Mouse (Mus musculus): ENCODE data around the gene Rnf114. TPM values are rescaled to one million over a fixed set of nuclear protein-coding genes. Genes with fewer than 3 reads are reported as not detected.

Rnf114 gene
- total and polyA plus RNA-seq, 2 experiments from 2014 or later: 63.6 to 102 TPM

DNA sequence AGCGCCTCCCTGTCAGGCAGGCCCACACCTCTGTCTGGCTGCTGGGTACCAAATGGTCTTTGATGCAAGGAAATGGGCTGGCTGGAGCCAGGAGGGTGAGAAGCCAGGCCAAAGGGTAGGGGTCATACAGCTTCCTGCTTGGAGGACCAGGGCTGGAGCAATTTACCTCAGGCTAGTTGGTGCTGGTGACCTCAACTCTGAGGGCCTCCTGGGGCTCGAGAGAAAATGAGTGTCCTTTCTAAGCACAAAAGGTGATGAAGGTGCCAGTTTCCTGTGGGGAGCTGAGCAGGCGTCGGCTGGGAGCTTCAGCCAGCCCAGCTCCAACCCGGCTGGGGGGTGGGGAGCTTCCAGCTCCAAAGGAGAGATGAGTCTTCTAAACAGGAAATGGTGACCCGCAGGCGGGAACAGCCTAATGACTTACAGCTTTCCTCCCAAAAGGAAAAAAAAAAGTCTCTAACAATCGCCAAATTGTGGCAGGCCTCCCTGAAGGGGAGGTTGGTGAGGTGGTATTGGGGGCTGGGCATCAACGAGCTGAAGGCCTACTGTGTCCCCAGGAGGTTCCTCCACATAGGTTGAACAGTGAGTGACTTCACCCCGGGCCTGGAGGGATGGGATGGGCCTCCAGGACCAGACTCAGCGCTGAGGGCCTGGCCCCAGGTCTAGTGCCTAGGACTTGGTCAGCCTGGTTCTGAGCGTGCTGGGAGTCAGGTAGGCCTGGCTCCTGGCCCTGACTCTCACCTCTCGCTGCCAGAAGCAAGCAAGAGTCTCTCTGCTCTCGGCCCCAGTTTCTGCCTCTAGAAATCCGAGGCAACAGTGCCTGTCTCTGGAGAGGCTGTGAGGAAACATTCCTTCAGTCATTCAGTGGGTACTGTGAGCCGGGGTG is 50.9 kb downstream of the Rnf114 start:
- H3K9me3 ChIP-seq (replicated peaks; ENCODE audit: control insufficient read depth, low read length): no peaks in the 10 kb centered on the region
- peak; percentile 22; the same call in 1 of the 2 replicates for ATAC-seq (ENCODE audit: insufficient read depth, low read depth)
- no peak overlapping the region for H3K4me2 ChIP-seq (ENCODE audit: low read depth, low read length)
- peak overlapping the region; percentile 86 for H3K27ac ChIP-seq (ENCODE audit: low read depth)
- no peak for TF ChIP-seq EP300 (IDR thresholded peaks at IDR 0.05; ENCODE audit: low read depth)
- TF ChIP-seq CTCF (IDR thresholded peaks at IDR 0.05; ENCODE audit: low read depth): no peak
- DNase-seq (ENCODE audit: low spot score): peak; percentile 45
- H3K27me3 ChIP-seq (ENCODE audit: control insufficient read depth, insufficient read depth, low read length): peaks cover 6% of the 10 kb centered on the region; the same call in 1 of the 2 replicates
- H3K36me3 ChIP-seq (replicated peaks; ENCODE audit: control insufficient read depth, insufficient read depth, low read length): 0 out of 2 replicates have a peak, but pooled peaks cover 4% of the 10 kb centered on the region
- H3K9ac ChIP-seq (replicated peaks; ENCODE audit: low read depth, low read length): 0 out of 2 replicates have a peak overlapping the region, but pooled peaks have one; percentile 17
- H3K4me1 ChIP-seq (ENCODE audit: control insufficient read depth, insufficient read depth): peaks cover 11% of the 10 kb centered on the region
- 27% methylated on average over 16 of the region's 16 CpGs for WGBS
- H3K4me3 ChIP-seq (ENCODE audit: low read depth, low read length): no peak overlapping the region

DNA sequence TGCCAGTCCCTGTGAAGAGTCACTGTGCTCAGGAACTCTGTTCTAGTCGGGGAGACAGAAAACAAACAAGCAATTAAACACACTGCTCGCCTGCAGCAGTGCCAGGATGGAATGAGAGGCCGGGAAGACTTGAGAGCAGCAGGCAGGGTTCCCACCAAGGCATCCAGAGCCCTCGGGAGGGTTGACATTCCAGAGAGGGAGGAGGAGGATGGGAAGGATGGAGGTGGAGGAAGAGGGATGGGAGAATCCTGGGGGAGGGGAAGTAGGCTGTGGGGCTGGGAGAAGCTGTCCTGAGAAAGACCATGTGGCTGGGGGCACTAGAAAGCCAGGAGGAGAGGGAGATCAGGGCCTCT is 51.5 kb downstream of the Rnf114 start:
- WGBS: 12% methylated on average over 4 of the region's 4 CpGs

DNA sequence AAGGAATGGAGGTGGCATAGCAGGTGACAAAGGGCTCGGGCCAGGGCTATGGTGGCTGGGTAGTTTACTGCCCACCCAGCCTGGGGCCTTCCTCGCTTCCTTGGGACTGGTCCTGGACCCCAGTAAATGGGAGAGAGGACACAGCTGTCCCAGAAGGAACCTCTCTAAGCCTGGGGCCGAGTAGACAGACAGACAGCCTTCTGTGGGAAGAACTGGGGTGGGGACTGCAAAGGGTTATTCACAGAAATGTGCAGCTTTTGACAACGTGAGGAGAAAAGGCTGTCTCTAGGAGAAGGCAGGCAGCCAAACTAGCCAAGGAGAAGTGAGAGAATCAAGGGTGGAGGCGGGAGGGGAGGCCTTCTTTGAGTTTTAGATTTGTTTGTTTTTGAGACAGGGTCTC is 52.0 kb downstream of the Rnf114 start:
- 0 out of 2 replicates have a peak, but pooled peaks cover 4% of the 10 kb centered on the region for H3K36me3 ChIP-seq (replicated peaks; ENCODE audit: control insufficient read depth, insufficient read depth, low read length)
- peaks cover 11% of the 10 kb centered on the region for H3K4me1 ChIP-seq (ENCODE audit: control insufficient read depth, insufficient read depth)
- no peaks in the 10 kb centered on the region for H3K9me3 ChIP-seq (replicated peaks; ENCODE audit: control insufficient read depth, low read length)
- no peak overlapping the region for H3K4me2 ChIP-seq (ENCODE audit: low read depth, low read length)
- H3K4me3 ChIP-seq (ENCODE audit: low read depth, low read length): no peak overlapping the region
- H3K9ac ChIP-seq (replicated peaks; ENCODE audit: low read depth, low read length): no peak overlapping the region
- no peak for ATAC-seq (ENCODE audit: insufficient read depth, low read depth)
- peak overlapping the region; percentile 86 for H3K27ac ChIP-seq (ENCODE audit: low read depth)
- no peak for DNase-seq (ENCODE audit: low spot score)
- no peak for TF ChIP-seq CTCF (IDR thresholded peaks at IDR 0.05; ENCODE audit: low read depth)
- no peak for TF ChIP-seq EP300 (IDR thresholded peaks at IDR 0.05; ENCODE audit: low read depth)
- WGBS: 63% methylated on average over 5 of the region's 5 CpGs
- H3K27me3 ChIP-seq (ENCODE audit: control insufficient read depth, insufficient read depth, low read length): no peaks in the 10 kb centered on the region

More for the DNA sequence above, 51.5 kb downstream of the Rnf114 start:
- Histone ChIP-seq H3K4me2 (ENCODE audit: low read depth, low read length) (no peak overlapping the region), H3K4me1 (ENCODE audit: control insufficient read depth, insufficient read depth) (peaks cover 11% of the 10 kb centered on the region), H3K27ac (ENCODE audit: low read depth) (peak overlapping the region; percentile 86), H3K4me3 (ENCODE audit: low read depth, low read length) (no peak overlapping the region), H3K27me3 (ENCODE audit: control insufficient read depth, insufficient read depth, low read length) (no peaks in the 10 kb centered on the region), H3K9ac (replicated peaks; ENCODE audit: low read depth, low read length) (no peak overlapping the region), H3K36me3 (replicated peaks; ENCODE audit: control insufficient read depth, insufficient read depth, low read length) (0 out of 2 replicates have a peak, but pooled peaks cover 4% of the 10 kb centered on the region), H3K9me3 (replicated peaks; ENCODE audit: control insufficient read depth, low read length) (no peaks in the 10 kb centered on the region)
- peak; percentile 13; the same call in 1 of the 2 replicates for ATAC-seq (ENCODE audit: insufficient read depth, low read depth)
- DNase-seq (ENCODE audit: low spot score): no peak
- no peak for TF ChIP-seq CTCF (IDR thresholded peaks at IDR 0.05; ENCODE audit: low read depth)
- TF ChIP-seq EP300 (IDR thresholded peaks at IDR 0.05; ENCODE audit: low read depth): no peak

DNA sequence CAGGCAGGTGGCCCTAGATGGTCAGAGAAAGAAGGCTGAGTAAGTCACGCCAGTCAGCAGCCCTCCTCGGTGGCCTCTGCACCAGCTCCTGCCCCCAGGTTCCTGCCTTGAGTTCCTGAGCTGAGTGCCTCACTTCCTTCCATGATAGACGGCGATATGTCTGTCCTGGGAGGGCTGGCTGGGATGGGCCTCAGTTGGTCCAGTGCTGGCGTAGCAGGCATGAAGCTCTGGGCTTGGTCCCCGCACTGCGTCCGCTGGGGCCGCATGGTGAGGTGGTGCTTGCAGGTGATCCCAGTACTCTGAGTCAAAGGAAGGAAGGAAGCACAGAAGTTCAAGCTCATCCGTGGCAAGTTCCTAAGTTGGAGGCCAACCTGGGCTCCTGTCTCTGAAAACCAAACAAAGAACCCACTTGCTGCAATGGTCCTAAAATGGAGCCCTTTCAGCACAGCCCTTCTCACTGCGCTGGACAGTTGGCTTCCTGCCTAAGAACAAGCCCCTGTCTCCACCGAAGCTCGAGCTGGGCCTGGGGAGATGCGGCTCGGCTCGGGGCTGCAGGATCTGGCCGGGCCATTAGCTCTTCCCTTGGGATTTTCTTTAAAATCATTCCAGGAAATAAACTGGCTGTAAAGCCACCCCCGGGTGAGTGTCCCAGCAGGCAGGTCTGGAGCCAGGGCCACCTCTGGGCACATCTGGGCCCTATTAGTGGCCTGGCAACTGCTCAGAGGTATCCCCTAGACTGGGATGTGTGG is 54.2 kb downstream of the Rnf114 start:
- Histone ChIP-seq H3K9ac (replicated peaks; ENCODE audit: low read depth, low read length) (no peak overlapping the region), H3K36me3 (replicated peaks; ENCODE audit: control insufficient read depth, insufficient read depth, low read length) (0 out of 2 replicates have a peak, but pooled peaks cover 4% of the 10 kb centered on the region), H3K9me3 (replicated peaks; ENCODE audit: control insufficient read depth, low read length) (no peaks in the 10 kb centered on the region), H3K4me1 (ENCODE audit: control insufficient read depth, insufficient read depth) (peaks cover 11% of the 10 kb centered on the region), H3K27ac (ENCODE audit: low read depth) (peak overlapping the region; percentile 31), H3K4me2 (ENCODE audit: low read depth, low read length) (no peak overlapping the region), H3K27me3 (ENCODE audit: control insufficient read depth, insufficient read depth, low read length) (no peaks in the 10 kb centered on the region), H3K4me3 (ENCODE audit: low read depth, low read length) (no peak overlapping the region)
- WGBS: 71% methylated on average over 18 of the region's 18 CpGs
- TF ChIP-seq EP300 (IDR thresholded peaks at IDR 0.05; ENCODE audit: low read depth): no peak
- ATAC-seq (ENCODE audit: insufficient read depth, low read depth) (no peak), DNase-seq (ENCODE audit: low spot score) (no peak)

DNA sequence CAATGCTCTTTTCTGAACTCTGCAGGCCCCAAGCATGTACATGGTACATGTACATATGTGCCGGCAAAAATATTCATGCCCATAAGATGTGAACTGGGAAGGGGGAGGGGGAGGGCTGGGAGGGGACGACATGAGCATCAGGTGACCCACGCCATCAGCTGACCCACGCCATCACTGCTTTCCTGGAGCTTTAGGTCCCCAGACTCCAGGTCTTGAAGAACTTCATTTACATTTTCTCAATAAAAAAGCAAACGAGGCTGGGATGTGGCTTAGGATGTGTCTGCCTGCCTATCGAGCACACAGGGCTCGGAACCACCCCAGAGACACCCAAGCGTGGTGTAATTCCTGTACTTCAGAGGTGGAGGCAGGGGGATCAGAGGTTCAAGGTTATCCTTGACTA is 55.0 kb downstream of the Rnf114 start:
- Histone ChIP-seq H3K4me1 (ENCODE audit: control insufficient read depth, insufficient read depth) (peaks cover 14% of the 10 kb centered on the region), H3K9ac (replicated peaks; ENCODE audit: low read depth, low read length) (no peak overlapping the region), H3K9me3 (replicated peaks; ENCODE audit: control insufficient read depth, low read length) (no peaks in the 10 kb centered on the region), H3K4me3 (ENCODE audit: low read depth, low read length) (no peak overlapping the region), H3K36me3 (replicated peaks; ENCODE audit: control insufficient read depth, insufficient read depth, low read length) (no peaks in the 10 kb centered on the region), H3K27ac (ENCODE audit: low read depth) (no peak overlapping the region), H3K27me3 (ENCODE audit: control insufficient read depth, insufficient read depth, low read length) (no peaks in the 10 kb centered on the region), H3K4me2 (ENCODE audit: low read depth, low read length) (no peak overlapping the region)
- no peak for TF ChIP-seq CTCF (IDR thresholded peaks at IDR 0.05; ENCODE audit: low read depth)
- TF ChIP-seq EP300 (IDR thresholded peaks at IDR 0.05; ENCODE audit: low read depth): no peak
- WGBS: 91% methylated on average over 8 of the region's 8 CpGs
- DNase-seq (ENCODE audit: low spot score) (no peak), ATAC-seq (ENCODE audit: insufficient read depth, low read depth) (no peak)
